Mouse (Mus musculus): ENCODE results near the gene Wdr25.

DNA sequence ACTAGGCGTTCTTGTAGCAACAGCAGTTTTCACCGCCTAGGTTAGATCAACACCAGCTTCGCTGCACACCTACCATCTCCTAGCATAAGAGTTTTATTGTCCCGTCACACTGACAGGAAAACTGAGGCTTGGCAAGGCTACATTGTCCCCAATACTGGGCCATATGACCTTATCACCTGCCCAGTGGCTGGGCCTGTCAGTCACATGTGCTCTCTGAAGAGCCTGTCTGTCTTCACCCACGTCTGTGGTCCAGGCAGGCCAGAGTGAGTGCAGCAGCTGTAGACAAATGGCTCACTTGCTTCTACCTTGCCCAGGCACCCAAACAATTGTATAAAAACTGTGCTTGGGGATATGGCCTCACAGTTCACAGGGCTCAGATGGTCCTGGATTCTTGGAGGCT is 45.4 kb downstream of the Wdr25 start:
- TF ChIP-seq CTCF (IDR thresholded peaks at IDR 0.05; ENCODE audit: control insufficient read depth, insufficient read depth, low read length), result no peak
- TF ChIP-seq POLR2A (IDR thresholded peaks at IDR 0.05; ENCODE audit: borderline replicate concordance, control insufficient read depth, low read depth, low read length), result no peak

All from bone marrow, adult 2 months (tissue).